Mouse (Mus musculus): ENCODE results near the gene Ctbp2. TPM values are rescaled to one million over a fixed set of nuclear protein-coding genes. Genes with fewer than 3 reads are reported as not detected.

Gene Ctbp2
- total RNA-seq (2023) = not detected

DNA sequence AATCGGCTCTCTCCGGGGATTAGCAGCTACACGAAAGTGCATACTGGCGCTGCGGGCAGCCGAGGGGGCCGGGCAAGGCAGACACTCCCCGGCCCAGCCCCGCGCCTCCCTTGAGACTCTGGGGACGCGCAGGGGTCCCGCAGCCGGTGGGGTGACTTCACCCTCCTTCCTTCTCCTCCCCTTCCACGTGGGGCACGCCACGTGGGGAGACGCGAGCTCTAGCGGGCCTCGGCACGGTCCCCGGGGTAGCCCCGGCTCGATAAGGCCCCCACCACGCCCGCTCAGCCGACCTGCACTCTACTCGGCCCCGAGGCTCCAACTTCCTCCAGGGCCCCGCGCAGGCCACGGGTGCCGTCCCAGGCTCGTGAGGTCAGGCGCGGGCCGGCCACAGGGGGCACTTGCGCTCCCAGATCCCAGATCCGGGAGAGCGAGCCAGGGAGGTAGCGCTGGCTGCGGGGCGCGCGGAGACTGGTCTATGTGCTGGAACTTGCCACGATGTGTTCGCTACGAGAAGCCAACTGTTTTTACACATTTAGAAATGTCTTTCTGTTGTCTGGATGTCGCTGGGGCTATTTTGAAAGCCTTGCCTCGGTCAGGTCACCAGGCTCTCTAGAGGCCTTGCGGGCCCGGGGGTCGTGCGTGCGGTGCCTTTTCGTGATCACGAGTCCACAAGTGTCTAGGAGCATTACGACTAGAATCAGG lies at the start of gene Ctbp2:
TSS of gene Ctbp2 (minus strand) at position 356 of the 702 bp plus-strand sequence.

DNA sequence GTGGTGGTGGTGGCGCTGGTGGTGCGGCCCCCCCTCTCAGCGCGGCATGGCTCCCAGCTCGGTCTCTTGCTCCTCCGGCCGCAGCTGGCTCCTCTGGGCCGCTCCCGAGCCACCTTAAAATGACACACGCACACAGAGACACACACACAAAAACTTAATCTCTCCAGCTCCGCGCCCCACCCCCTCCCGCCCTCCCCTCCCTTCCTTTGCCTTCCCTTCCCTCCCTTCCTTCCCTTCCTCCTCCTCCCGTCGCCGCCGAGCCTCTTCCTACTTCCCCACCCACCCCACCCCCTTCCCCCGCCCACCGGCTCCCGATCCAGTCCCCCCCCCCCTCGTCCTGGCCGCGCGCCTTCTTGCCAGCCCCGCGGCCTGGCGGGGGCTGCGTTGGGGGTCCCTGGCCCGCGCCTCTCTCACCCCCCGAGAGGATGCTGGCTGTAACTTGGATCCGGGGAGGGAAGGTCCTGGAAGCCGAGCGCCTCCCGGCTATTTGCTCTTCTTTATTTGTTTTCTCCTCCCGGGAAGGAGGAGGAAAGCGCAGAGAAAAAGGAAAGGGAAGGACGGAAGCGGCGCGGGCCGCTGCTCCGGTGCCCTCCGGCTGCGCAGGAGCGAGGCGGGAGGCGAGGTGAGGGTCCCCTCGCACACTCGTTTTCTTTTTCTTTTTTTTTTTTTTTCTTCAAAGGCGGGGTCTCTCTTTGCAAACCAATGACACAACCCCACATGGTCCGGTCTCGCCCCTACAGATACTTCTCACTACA lies 733 bp downstream of the Ctbp2 start, which contains the start of gene Fgfr2:
TSS of gene Fgfr2 (minus strand) at position 107 of the 755 bp plus-strand sequence.

Other genes starting within 250 kb of the Ctbp2 start
- 10 to 100 TPM; 35.9 to 42.1 TPM for gene Zranb1, start 193.2 kb downstream of the Ctbp2 start, total RNA-seq (2023)
- gene Fgfr2, start 1.0 kb downstream of the Ctbp2 start, total RNA-seq (2023) = not detected